Mouse (Mus musculus): ENCODE results near the gene Maats1.

Gene Maats1

DNA sequence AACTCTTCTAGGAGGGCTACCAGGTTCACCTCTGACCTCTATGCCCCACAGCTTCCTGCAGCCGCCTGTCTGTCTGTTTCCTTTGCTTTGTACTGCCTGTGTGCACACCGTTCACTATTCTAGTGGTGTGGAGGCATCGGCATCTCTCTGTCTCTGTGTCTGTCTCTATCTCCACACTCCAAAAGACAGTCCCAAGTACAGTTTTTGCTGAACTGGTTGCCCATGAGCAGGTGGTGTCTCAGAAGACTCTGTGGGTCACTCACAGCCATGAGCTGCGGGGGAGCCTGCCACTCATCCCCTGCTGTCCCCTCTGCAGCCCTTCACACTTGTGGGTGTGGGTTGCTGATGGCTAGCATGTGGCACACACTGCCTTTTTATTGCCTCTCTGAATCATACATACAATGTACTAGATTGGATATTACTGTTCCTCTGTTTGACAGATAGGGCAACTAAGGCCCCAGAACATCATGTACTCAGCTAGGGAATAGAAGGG lies 28.1 kb upstream of the Maats1 start:
- peak; percentile 87 for DNase-seq

DNA sequence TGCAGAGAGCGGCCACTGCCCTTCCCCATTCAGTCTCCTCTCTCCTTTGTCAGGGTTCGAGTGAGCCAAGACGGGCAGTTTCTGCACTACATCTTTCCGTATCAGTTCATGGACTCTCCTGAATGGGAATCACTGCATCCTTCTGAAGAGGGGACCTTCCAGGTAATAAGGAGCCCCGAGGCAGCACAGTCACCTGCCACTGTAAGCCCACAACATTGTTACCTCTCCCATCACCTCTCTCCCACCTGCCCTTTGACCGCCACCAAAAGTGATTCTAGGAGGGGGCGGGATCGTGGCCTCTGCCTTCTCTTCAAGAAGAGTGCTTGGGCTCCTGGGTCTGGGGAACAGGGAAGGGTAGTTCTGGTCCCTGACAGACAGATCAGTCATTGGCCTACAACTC lies 27.5 kb upstream of the Maats1 start:
- DNase-seq, result peak; percentile 90

GRCm38 (mm10) chr16:38369000-38369399 lies 27.1 kb upstream of the Maats1 start:
- DNase-seq, result peak; percentile 90

- DNase-seq, result peak; percentile 96
Observed at GRCm38 (mm10) chr16:38368336-38368735, 26.4 kb upstream of the Maats1 start.

DNA sequence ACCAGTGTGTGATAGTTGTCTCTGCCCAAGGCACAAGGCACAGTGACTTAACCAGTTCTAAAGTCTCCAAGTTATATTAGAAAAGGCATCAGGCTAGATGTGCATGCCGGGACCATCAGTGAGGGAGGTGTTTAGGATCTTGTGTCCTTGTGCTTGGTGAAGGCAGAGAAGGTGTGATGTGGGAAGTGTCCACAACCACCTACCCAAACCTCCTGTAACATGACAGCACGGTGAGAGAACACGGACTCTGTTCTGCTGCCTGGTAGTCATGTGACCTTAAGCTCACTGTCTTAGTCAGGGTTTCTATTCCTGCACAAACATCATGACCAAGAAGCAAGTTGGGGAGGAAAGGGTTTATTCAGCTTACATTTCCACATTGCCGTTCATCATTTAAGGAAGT lies 24.3 kb upstream of the Maats1 start:
- DNase-seq, result peak; percentile 83

- DNase-seq, result peak; percentile 89
Observed at GRCm38 (mm10) chr16:38365390-38365789, 23.4 kb upstream of the Maats1 start.

DNA sequence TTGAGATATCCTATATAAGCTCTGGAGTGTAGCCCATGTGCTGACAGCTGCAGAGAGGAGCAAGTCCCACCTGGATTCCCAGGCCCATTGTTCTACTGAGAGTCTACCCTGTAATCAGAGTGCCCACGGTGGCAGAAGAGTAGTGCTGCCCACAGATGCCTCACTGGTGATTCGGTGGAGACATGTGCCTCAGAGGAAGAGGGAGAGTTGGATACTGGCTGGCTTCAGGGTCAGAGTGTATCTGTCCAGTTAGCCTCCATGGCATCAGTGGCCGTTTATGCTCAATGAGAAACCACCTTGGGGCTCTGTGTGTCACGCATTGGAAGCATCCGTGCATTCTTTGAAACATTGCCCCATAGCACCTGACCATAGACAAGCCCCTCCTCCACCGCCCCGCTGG lies 21.7 kb upstream of the Maats1 start:
- peak; percentile 91 for DNase-seq

GRCm38 (mm10) chr16:38363256-38363595 lies 21.3 kb upstream of the Maats1 start:
- no peak for DNase-seq

- peak; percentile 91 for DNase-seq
Observed at GRCm38 (mm10) chr16:38362493-38363255, 20.7 kb upstream of the Maats1 start.

DNA sequence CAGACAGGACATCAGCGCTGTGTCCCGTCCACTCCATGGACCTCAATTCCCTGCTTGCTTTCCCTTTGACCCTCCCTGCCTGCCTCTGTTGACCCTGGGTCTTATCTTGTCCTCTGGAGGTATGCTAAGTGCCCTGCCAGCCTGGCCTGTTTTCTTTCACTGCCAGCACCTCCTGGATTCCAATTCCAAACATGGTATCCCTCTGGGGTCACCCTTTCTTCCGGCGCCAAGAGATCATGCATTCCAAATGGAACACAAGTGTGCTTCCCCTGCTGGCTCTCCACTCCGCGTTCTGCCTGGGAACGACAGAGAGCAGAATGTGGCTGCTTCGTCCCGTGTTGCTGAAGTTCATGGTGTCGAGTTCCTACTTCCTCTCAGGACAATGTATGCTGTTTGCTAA lies 20.0 kb upstream of the Maats1 start, which contains the start of gene Popdc2:
TSS of gene Popdc2 (plus strand) at position 277 of the 400 bp plus-strand sequence.
- peak; percentile 99 for DNase-seq

- DNase-seq, result peak; percentile 90
Observed at GRCm38 (mm10) chr16:38360317-38360716, 18.4 kb upstream of the Maats1 start.

DNA sequence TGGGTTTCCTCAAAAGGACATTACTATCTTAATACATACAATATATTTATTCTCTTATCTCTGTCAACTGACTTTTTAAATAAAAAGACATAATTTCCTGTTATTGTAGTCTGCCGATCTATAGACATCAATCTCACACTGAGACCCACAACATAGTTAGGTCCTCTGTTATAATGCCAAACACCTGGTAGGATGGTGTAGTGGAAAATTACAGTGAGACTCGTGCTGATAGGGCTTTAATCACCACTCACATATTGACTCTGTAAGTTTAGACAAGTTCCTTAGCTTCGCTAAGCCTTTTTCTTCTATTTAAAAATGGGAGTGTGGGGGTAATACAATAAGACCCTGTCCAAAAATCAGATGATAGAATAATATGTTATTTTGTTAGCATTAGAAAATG lies 17.9 kb upstream of the Maats1 start:
- DNase-seq, result no peak

DNA sequence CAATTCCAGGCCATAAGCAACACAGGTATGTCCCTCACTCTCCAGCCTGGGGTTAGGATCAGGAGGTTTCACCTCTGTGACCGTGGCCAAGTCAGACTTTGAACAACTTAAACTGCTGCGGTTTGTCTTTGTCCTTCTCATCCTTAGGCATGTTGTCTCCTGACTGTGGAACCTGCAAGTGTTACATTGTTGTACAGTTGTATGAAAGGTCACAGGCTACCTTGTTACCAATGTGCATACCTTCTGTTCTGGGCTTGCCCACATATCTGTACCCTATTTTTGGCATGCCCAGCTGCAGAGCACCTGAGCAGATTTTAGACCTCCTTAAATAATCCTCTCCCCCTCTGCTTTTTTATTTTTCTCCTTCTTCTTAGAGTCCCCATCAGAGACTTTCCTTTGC lies 17.3 kb upstream of the Maats1 start:
- DNase-seq, result no peak

DNA sequence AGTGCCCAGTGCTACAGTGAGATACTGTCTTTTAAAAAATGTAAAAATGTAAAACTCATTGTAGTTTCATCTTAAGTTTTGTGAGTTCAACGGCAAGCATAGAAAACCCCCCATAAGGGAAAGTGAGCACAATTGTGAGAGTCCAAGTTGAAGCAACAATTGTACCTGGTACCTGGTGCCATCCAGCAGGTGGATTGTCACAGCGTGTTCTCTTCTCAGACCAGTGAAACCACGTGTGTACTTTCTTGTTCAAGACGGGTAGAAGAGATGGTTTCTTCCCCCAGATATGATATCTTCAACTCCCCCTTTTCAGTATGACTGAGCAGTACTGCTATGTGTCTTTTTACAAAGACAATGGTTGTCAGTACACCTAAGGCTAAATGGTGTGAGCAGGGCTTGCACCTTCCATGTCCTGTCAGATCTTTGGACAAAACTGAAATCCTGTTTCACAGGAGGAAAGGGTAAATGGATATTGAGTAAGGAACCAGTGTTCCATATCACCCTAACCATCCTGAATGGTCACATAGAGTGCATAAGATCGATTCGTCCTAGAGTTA lies 16.4 kb upstream of the Maats1 start:
- no peak for DNase-seq

DNA sequence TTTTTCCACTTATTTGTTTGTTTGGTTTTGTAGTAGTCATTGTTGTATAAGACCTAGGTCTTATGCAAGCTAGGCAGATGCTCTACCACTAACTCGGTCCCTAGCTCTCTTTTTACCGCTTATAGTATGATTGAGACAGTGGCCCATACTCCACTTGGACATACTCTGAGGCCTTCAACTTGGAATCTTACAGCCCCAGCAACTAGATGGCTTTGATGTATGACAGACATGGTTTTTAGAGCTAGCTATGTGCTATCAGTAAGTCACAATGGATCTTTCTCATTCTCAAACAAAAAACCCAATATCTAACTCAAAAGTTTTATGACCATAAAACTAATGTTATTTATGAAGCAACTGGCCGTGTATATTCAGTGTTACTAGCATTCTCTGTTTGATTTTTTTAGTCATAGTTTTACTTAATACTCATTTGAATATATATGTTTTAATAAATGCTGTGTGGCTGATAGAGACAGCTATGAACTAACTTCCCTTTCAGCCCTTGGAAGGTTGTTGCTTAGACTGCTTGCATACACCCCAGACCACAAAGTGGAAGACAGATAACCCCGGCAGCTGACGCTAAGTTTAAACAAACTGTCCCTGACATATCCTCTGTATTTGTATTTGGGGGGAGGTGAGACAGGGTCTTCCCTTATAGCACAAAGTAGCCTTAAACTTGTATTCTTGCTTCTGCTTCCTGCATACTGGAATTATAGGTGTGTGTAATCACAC lies 12.4 kb upstream of the Maats1 start:
- DNase-seq, result no peak

DNA sequence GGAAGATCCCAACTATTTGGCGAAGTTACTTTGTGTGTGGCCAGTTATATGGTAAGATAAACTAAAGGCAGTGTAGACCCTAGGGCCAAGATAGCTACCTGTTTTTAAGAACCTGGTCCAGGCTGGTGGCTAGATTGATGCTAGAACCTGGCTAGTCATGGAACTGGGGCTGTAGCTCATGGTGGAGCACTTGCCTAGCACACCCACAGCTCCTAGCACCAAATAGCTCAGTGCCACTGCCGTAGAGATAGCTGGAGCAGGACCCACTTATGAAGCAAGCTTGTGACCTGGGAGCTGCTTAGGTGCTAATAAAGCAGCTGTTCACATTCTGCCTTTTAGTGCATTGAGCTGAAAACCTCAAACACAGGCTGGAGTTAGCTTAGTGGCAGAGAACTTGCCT lies 11.7 kb upstream of the Maats1 start:
- DNase-seq, result peak; percentile 79

- DNase-seq, result no peak
Observed at GRCm38 (mm10) chr16:38352851-38353250, 10.9 kb upstream of the Maats1 start.

DNA sequence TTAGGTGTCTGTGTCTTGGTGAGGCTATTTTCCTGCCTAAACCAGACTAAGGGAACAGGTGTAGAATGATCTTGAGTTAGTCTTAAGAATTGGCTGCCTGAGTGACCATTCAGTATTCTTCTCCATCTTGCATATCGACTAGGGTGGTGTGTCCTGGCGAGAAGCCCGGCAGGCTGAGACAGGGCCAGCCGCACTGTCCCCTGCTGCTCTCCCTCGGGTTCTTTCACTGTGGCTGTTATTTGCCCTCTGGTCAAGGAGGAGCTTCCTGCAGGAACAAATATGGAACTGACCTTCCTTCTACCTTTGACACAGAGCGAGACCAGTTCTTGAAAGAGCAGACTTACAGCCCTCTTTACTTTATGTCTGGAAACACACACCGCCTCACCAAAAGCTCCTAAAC lies 10.1 kb upstream of the Maats1 start:
- DNase-seq, result peak; percentile 96

DNA sequence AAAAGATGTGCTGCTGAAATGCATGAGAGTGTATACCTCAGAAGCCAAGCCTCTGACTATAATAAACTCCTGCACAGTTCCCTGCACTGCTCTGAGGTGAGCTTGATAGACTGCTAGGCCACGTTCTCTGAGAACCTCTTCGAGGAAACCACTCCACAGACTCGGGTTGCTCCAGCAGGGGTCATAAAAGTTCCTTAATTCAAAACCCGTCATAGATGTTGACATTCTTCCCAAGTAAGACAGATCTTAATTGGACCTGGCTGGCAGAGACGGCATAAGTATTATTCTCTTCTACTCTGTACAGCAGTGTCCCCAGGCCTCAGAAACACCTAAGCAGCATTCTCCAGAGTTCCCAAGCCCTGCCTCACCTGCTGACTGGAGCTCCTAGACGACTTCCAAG lies 9.0 kb upstream of the Maats1 start:
- peak; percentile 71 for DNase-seq

GRCm38 (mm10) chr16:38350361-38350855 lies 8.5 kb upstream of the Maats1 start:
- peak; percentile 99 for DNase-seq

DNA sequence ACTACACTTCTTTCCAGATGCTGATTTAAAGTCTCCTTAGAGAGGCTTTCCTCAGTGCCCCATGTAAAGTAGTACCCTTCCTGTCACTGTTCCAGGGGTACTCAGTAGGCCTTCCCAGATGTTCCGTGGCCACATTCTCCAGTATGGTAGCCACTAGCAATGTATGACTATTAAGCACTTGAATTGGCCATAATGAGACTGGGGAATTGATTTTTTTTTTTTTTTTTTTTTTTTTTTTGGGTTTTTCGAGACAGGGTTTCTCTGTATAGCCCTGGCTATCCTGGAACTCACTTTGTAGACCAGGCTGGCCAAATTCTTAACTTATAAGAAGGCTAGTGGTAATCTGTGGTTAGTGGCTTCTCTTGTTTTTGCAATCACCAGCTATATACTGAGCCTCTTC lies 7.9 kb upstream of the Maats1 start:
- DNase-seq, result no peak

DNA sequence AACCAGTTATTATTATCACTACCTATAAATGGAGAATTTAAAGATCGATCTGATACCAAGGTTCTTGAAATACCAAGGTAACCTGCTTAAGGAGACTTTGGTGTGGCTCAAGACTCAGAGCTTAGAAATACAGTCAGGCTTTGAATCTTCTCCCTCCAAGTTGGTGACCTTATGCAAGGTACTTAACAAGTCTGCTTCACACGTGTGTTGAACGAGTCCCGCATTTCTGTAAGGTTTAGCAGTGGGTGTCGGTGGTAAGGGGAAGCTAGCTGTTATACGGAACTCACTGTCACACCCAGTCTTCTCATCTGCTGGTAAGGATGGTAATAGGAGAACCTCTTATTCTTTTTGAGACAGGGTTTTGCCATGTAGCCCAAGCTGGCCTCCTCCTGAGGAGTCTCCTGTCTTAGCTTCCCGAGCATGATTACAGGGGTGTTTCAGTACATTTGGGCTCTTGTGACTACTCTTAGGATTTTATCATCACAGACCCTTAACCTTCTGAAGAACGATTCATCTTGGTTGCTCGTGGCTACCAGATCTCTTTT lies 6.3 kb upstream of the Maats1 start:
- peak; percentile 64 for DNase-seq

DNA sequence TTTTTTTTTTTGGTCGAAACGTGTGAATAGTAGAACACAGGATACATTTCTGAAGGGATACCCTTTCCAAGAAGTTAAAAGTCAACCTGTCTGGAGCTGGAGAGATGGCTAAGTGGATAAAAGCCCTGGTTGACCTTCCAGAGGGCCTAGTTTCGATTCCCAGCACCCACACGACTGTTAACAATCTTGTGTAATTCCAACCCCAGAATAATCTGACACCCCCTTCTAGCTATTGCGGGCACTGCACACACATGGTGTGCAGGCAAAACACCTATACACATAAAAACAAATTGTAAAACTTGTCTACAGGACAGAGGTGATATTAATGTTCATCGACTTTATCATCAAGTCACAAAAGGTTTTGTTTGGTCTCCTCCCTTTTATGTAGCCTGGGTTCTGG lies 5.6 kb upstream of the Maats1 start:
- no peak for DNase-seq
